Mouse (Mus musculus): ENCODE measurements around the gene Gm8122. TPM values are rescaled to one million over a fixed set of nuclear protein-coding genes. Genes with fewer than 3 reads are reported as not detected.
"Not testable (repeated sequence)": the region's sequence is repeated elsewhere in the genome, so short reads cannot be mapped to it uniquely, and the experiment has no call there.

The Gm8122 gene
- not detected in 2 replicates for polyA plus RNA-seq (2012; rRNA removed)

GRCm38 (mm10) chr14:43235204-43235603 is at the start of gene Gm8122:
Gm8122 (minus strand) TSS chr14:43235304.
- 76% methylated on average over 4 of the region's 4 CpGs for WGBS
- not testable (repeated sequence) for H3K4me3 ChIP-seq (replicated peaks; ENCODE audit: extremely low read depth, low read depth, low read length); H3K4me1 ChIP-seq (ENCODE audit: control insufficient read depth, insufficient read depth, low read length); DNase-seq

- not testable (repeated sequence) for DNase-seq; H3K4me3 ChIP-seq (replicated peaks; ENCODE audit: extremely low read depth, low read depth, low read length); H3K4me1 ChIP-seq (ENCODE audit: control insufficient read depth, insufficient read depth, low read length)
- WGBS: 75% methylated on average over 3 of the region's 3 CpGs
These were observed 43.6 kb upstream of the Gm8122 start for GRCm38 (mm10) chr14:43278681-43279080.

GRCm38 (mm10) chr14:43278146-43278545 is 43.0 kb upstream of the Gm8122 start:
- not testable (repeated sequence) for H3K4me3 ChIP-seq (replicated peaks; ENCODE audit: extremely low read depth, low read depth, low read length); DNase-seq; H3K4me1 ChIP-seq (ENCODE audit: control insufficient read depth, insufficient read depth, low read length)
- 55% methylated on average over 4 of the region's 4 CpGs for WGBS

- WGBS: 66% methylated on average over 2 of the region's 2 CpGs
- not testable (repeated sequence) for DNase-seq; H3K4me3 ChIP-seq (replicated peaks; ENCODE audit: extremely low read depth, low read depth, low read length); H3K4me1 ChIP-seq (ENCODE audit: control insufficient read depth, insufficient read depth, low read length)
These were observed 42.4 kb upstream of the Gm8122 start for GRCm38 (mm10) chr14:43277468-43277867.

GRCm38 (mm10) chr14:43275752-43276151 is 40.6 kb upstream of the Gm8122 start:
- not testable (repeated sequence) for DNase-seq; H3K4me1 ChIP-seq (ENCODE audit: control insufficient read depth, insufficient read depth, low read length); H3K4me3 ChIP-seq (replicated peaks; ENCODE audit: extremely low read depth, low read depth, low read length)
- 69% methylated on average over 1 of the region's 1 CpGs for WGBS

GRCm38 (mm10) chr14:43274986-43275511 is 39.9 kb upstream of the Gm8122 start, which contains the start of gene Gm9732:
Gm9732 (plus strand) TSS chr14:43275036.
- H3K4me3 ChIP-seq (replicated peaks; ENCODE audit: extremely low read depth, low read depth, low read length); H3K4me1 ChIP-seq (ENCODE audit: control insufficient read depth, insufficient read depth, low read length); DNase-seq: not testable (repeated sequence)
- WGBS: 75% methylated on average over 8 of the region's 8 CpGs

- not testable (repeated sequence) for H3K4me3 ChIP-seq (replicated peaks; ENCODE audit: extremely low read depth, low read depth, low read length); DNase-seq; H3K4me1 ChIP-seq (ENCODE audit: control insufficient read depth, insufficient read depth, low read length)
- 87% methylated on average over 1 of the region's 1 CpGs for WGBS
These were observed 38.1 kb upstream of the Gm8122 start for GRCm38 (mm10) chr14:43273161-43273560.

GRCm38 (mm10) chr14:43269211-43269610 is 34.1 kb upstream of the Gm8122 start:
- not testable (repeated sequence) for DNase-seq; H3K4me1 ChIP-seq (ENCODE audit: control insufficient read depth, insufficient read depth, low read length); H3K4me3 ChIP-seq (replicated peaks; ENCODE audit: extremely low read depth, low read depth, low read length)
- 89% methylated on average over 3 of the region's 3 CpGs for WGBS

GRCm38 (mm10) chr14:43268521-43269084 is 33.5 kb upstream of the Gm8122 start:
- 22% methylated on average over 2 of the region's 2 CpGs for WGBS
- not testable (repeated sequence) for H3K4me1 ChIP-seq (ENCODE audit: control insufficient read depth, insufficient read depth, low read length); DNase-seq; H3K4me3 ChIP-seq (replicated peaks; ENCODE audit: extremely low read depth, low read depth, low read length)

GRCm38 (mm10) chr14:43263421-43263820 is 28.3 kb upstream of the Gm8122 start:
- not testable (repeated sequence) for H3K4me1 ChIP-seq (ENCODE audit: control insufficient read depth, insufficient read depth, low read length); H3K4me3 ChIP-seq (replicated peaks; ENCODE audit: extremely low read depth, low read depth, low read length); DNase-seq
- WGBS: 90% methylated on average over 3 of the region's 3 CpGs

GRCm38 (mm10) chr14:43258349-43258748 is 23.2 kb upstream of the Gm8122 start, which contains the start of gene Gm8126:
Gm8126 (plus strand) TSS chr14:43258649.
- not testable (repeated sequence) for H3K4me3 ChIP-seq (replicated peaks; ENCODE audit: extremely low read depth, low read depth, low read length); H3K4me1 ChIP-seq (ENCODE audit: control insufficient read depth, insufficient read depth, low read length); DNase-seq
- 93% methylated on average over 3 of the region's 4 CpGs for WGBS

- H3K4me1 ChIP-seq (ENCODE audit: control insufficient read depth, insufficient read depth, low read length); H3K4me3 ChIP-seq (replicated peaks; ENCODE audit: extremely low read depth, low read depth, low read length); DNase-seq: not testable (repeated sequence)
- 61% methylated on average over 1 of the region's 1 CpGs for WGBS
These were observed 21.4 kb upstream of the Gm8122 start for GRCm38 (mm10) chr14:43256511-43256910.

GRCm38 (mm10) chr14:43250549-43251253 is 15.6 kb upstream of the Gm8122 start:
- not testable (repeated sequence) for DNase-seq; H3K4me1 ChIP-seq (ENCODE audit: control insufficient read depth, insufficient read depth, low read length); H3K4me3 ChIP-seq (replicated peaks; ENCODE audit: extremely low read depth, low read depth, low read length)
- 23% methylated on average over 5 of the region's 6 CpGs for WGBS

GRCm38 (mm10) chr14:43249611-43250170 is 14.6 kb upstream of the Gm8122 start:
- WGBS: 12% methylated on average over 10 of the region's 12 CpGs
- H3K4me3 ChIP-seq (replicated peaks; ENCODE audit: extremely low read depth, low read depth, low read length); DNase-seq; H3K4me1 ChIP-seq (ENCODE audit: control insufficient read depth, insufficient read depth, low read length): not testable (repeated sequence)

- not testable (repeated sequence) for H3K4me1 ChIP-seq (ENCODE audit: control insufficient read depth, insufficient read depth, low read length); H3K4me3 ChIP-seq (replicated peaks; ENCODE audit: extremely low read depth, low read depth, low read length); DNase-seq
These were observed 2.7 kb upstream of the Gm8122 start for GRCm38 (mm10) chr14:43237769-43238168.

All from lung, adult 2 months (tissue).